In genomic region chr2:28607341-28608165, GRCm38 (mm10) we compare ENCODE assay signal across 16 mouse cellular contexts. TPM values are rescaled to one million over a fixed set of nuclear protein-coding genes. Genes with fewer than 3 reads are reported as not detected.
DNase-seq lines count a peak whose midpoint lies in the region; ATAC-seq and TF ChIP-seq lines count a peak whose summit lies in the region.
"Had no signal": no experiment of that assay in that cellular context is flagged by ENCODE, and none has a peak within 500 bp of the region (broad histone marks: within the 10 kb centered on the region; RNA-seq: fewer than 3 reads in every experiment).

No protein-coding gene starts in this region.

- H3K4me3 ChIP-seq in gastrocnemius, adult 2 months = no peak overlapping the region
- no peak overlapping the region for H3K4me3 ChIP-seq in ES-Bruce4 (ENCODE audit: low read depth, low read length)
- H3K4me3 ChIP-seq in embryonic facial prominence, embryonic 13.5 days = no peak overlapping the region
- H3K4me3 ChIP-seq in liver, embryonic 13.5 days (replicated peaks) = no peak overlapping the region; the same call in 1 of the 2 replicates
- H3K4me3 ChIP-seq: heart, embryonic 15.5 days; hindbrain, embryonic 13.5 days; layer of hippocampus, adult 2 months had no signal

- no peaks in the 10 kb centered on the region for H3K9me3 ChIP-seq in ES-Bruce4 (replicated peaks; ENCODE audit: control insufficient read depth, insufficient read depth, low read length, poor library complexity, severe bottlenecking)
- H3K9me3 ChIP-seq in embryonic facial prominence, embryonic 13.5 days = no peaks in the 10 kb centered on the region
- H3K9me3 ChIP-seq in liver, embryonic 13.5 days (replicated peaks) = no peaks in the 10 kb centered on the region
- H3K9me3 ChIP-seq: heart, embryonic 15.5 days; hindbrain, embryonic 13.5 days had no signal

- peak; percentile 9 for DNase-seq in gastrocnemius, adult 2 months
- DNase-seq in gastrocnemius, postnatal 25 days = no peak
- peak; percentile 46 for DNase-seq in liver, embryonic 13.5 days
- DNase-seq in ovary, postnatal 10 days (ENCODE audit: low spot score) = no peak
- no peak for DNase-seq in kidney, postnatal 10 days
- no peak for DNase-seq in urinary bladder, postnatal 36 days (ENCODE audit: low spot score in 2 of 2)
- DNase-seq: cerebellum, postnatal 36 days; kidney, adult 8-10 months; right cerebral cortex, postnatal 4 days; thymus, adult 2 months had no signal

- H3K9ac ChIP-seq in ES-Bruce4 (ENCODE audit: low read depth, poor library complexity, severe bottlenecking) = no peak overlapping the region
- no peak overlapping the region for H3K9ac ChIP-seq in embryonic facial prominence, embryonic 13.5 days
- peak overlapping the region; percentile 64 for H3K9ac ChIP-seq in liver, embryonic 13.5 days
- H3K9ac ChIP-seq: heart, embryonic 15.5 days; hindbrain, embryonic 13.5 days had no signal

- H3K27me3 ChIP-seq in ES-Bruce4 (ENCODE audit: control insufficient read depth, insufficient read depth, low read length, poor library complexity, severe bottlenecking) = no peaks in the 10 kb centered on the region
- H3K27me3 ChIP-seq in embryonic facial prominence, embryonic 13.5 days = no peaks in the 10 kb centered on the region
- H3K27me3 ChIP-seq in liver, embryonic 13.5 days = no peaks in the 10 kb centered on the region
- H3K27me3 ChIP-seq: heart, embryonic 15.5 days; hindbrain, embryonic 13.5 days had no signal

- no peaks in the 10 kb centered on the region for H3K36me3 ChIP-seq in ES-Bruce4 (ENCODE audit: control insufficient read depth, insufficient read depth, low read length, poor library complexity, severe bottlenecking)
- H3K36me3 ChIP-seq in embryonic facial prominence, embryonic 13.5 days = no peaks in the 10 kb centered on the region
- peaks cover 53% of the 10 kb centered on the region for H3K36me3 ChIP-seq in liver, embryonic 13.5 days
- H3K36me3 ChIP-seq: heart, embryonic 15.5 days; hindbrain, embryonic 13.5 days had no signal

- H3K4me1 ChIP-seq in ES-Bruce4 (ENCODE audit: control insufficient read depth, insufficient read depth, low read length) = peaks cover 20% of the 10 kb centered on the region
- peaks cover 6% of the 10 kb centered on the region; the same call in 1 of the 2 replicates for H3K4me1 ChIP-seq in embryonic facial prominence, embryonic 13.5 days
- peaks cover 93% of the 10 kb centered on the region for H3K4me1 ChIP-seq in liver, embryonic 13.5 days (replicated peaks)

- intact Hi-C loops in gastrocnemius, adult 2 months (cut with DNase I) = no loop called here

- TF ChIP-seq CTCF in gastrocnemius, adult 2 months (IDR thresholded peaks at IDR 0.05) = no peak
- TF ChIP-seq CTCF in ES-Bruce4 (IDR thresholded peaks at IDR 0.05; ENCODE audit: low read depth, low read length) = no peak

- H3K27ac ChIP-seq in gastrocnemius, adult 2 months = no peak overlapping the region
- peak overlapping the region; percentile 62 for H3K27ac ChIP-seq in ES-Bruce4 (ENCODE audit: insufficient read depth, low read length)
- 0 out of 2 replicates have a peak overlapping the region, but pooled peaks have one; percentile 22 for H3K27ac ChIP-seq in embryonic facial prominence, embryonic 13.5 days
- peak overlapping the region; percentile 89 for H3K27ac ChIP-seq in liver, embryonic 13.5 days
- H3K27ac ChIP-seq: heart, embryonic 15.5 days; hindbrain, embryonic 13.5 days; layer of hippocampus, adult 2 months had no signal

- WGBS in embryonic facial prominence, embryonic 13.5 days = 34% methylated on average over 10 of the region's 10 CpGs
- 31% methylated on average over 10 of the region's 10 CpGs for WGBS in liver, embryonic 13.5 days (ENCODE audit: insufficient replicate concordance)

- no peak overlapping the region for H3K4me2 ChIP-seq in embryonic facial prominence, embryonic 13.5 days
- peak overlapping the region; percentile 41 for H3K4me2 ChIP-seq in liver, embryonic 13.5 days
- H3K4me2 ChIP-seq: heart, embryonic 15.5 days; hindbrain, embryonic 13.5 days had no signal

- peak; percentile 44 for ATAC-seq in embryonic facial prominence, embryonic 13.5 days (ENCODE audit: insufficient number of reproducible peaks, insufficient read depth, low FRiP score, low TSS enrichment, low read depth)
- peak; percentile 63 for ATAC-seq in liver, embryonic 13.5 days (ENCODE audit: low read depth)

- TF ChIP-seq EP300 in ES-Bruce4 (IDR thresholded peaks at IDR 0.05; ENCODE audit: insufficient read depth, low read depth, low read length) = peak; percentile 98

- TF ChIP-seq POLR2A in ES-Bruce4 (IDR thresholded peaks at IDR 0.05; ENCODE audit: insufficient read depth, low read length) = no peak

RNA-seq across cellular contexts. Expression of gene Gfi1b, which starts 14.2 kb away (rescaled TPM):
- total RNA-seq in gastrocnemius, adult 2 months (2021) = not detected
- not detected for total RNA-seq in gastrocnemius, postnatal 25 days (2021)
- 0.49 and 0.76 TPM in 2 replicates for polyA plus RNA-seq in ES-Bruce4 (2011; ENCODE audit: insufficient read depth, insufficient read length, low read depth, missing spikeins)
- polyA plus RNA-seq in embryonic facial prominence, embryonic 13.5 days (2015; fragmentation: Nextera tagmentation; extraction: Ambion mirVana) = 0.77 and 0.84 TPM in 2 replicates
- polyA plus RNA-seq in liver, embryonic 13.5 days (2015; fragmentation: Nextera tagmentation; extraction: Ambion mirVana) = 99.2 and 109 TPM in 2 replicates
- total RNA-seq: layer of hippocampus, adult 2 months had no signal

RNA-seq across cellular contexts. Expression of gene Gtf3c5, which starts 24.0 kb away (rescaled TPM):
- total RNA-seq in gastrocnemius, adult 2 months (2021) = 1 to 10 TPM; 7.2 to 8.0 TPM
- 1 to 10 TPM; 7.3 to 7.6 TPM for total RNA-seq in gastrocnemius, postnatal 25 days (2021)
- polyA plus RNA-seq in ES-Bruce4 (2011; ENCODE audit: insufficient read depth, insufficient read length, low read depth, missing spikeins) = 29.0 TPM in 2 replicates
- polyA plus RNA-seq in embryonic facial prominence, embryonic 13.5 days (2015; fragmentation: Nextera tagmentation; extraction: Ambion mirVana) = 50.4 and 51.6 TPM in 2 replicates
- 16.9 and 19.3 TPM in 2 replicates for polyA plus RNA-seq in liver, embryonic 13.5 days (2015; fragmentation: Nextera tagmentation; extraction: Ambion mirVana)

RNA-seq across cellular contexts. Expression of gene Tsc1, which starts 33.5 kb away (rescaled TPM):
- total RNA-seq in gastrocnemius, adult 2 months (2021) = 10 to 100 TPM; 42.5 to 45.9 TPM
- 10 to 100 TPM; 26.9 to 32.5 TPM for total RNA-seq in gastrocnemius, postnatal 25 days (2021)
- 26.9 and 32.5 TPM in 2 replicates for polyA plus RNA-seq in ES-Bruce4 (2011; ENCODE audit: insufficient read depth, insufficient read length, low read depth, missing spikeins)
- 23.7 and 23.9 TPM in 2 replicates for polyA plus RNA-seq in embryonic facial prominence, embryonic 13.5 days (2015; fragmentation: Nextera tagmentation; extraction: Ambion mirVana)
- polyA plus RNA-seq in liver, embryonic 13.5 days (2015; fragmentation: Nextera tagmentation; extraction: Ambion mirVana) = 7.8 and 8.4 TPM in 2 replicates

RNA-seq across cellular contexts. Expression of gene Cel, which starts 44.4 kb away (rescaled TPM):
- not detected for total RNA-seq in gastrocnemius, adult 2 months (2021)
- not detected for total RNA-seq in gastrocnemius, postnatal 25 days (2021)
- not detected in 2 replicates for polyA plus RNA-seq in ES-Bruce4 (2011; ENCODE audit: insufficient read depth, insufficient read length, low read depth, missing spikeins)
- 0.17 TPM in 1 of 2 replicates, not detected in the other for polyA plus RNA-seq in embryonic facial prominence, embryonic 13.5 days (2015; fragmentation: Nextera tagmentation; extraction: Ambion mirVana)
- 0.05 and 0.34 TPM in 2 replicates for polyA plus RNA-seq in liver, embryonic 13.5 days (2015; fragmentation: Nextera tagmentation; extraction: Ambion mirVana)
- total RNA-seq: layer of hippocampus, adult 2 months had no signal
- polyA plus RNA-seq: midbrain, embryonic 14.5 days had no signal

Comparison
In these comparisons a context has a peak if more than half of its experiments do, and no peak if none do; other contexts are left out.
1. DNase-seq: peak in gastrocnemius, adult 2 months (single experiment) and liver, embryonic 13.5 days (single experiment); none in gastrocnemius, postnatal 25 days (single experiment), ovary, postnatal 10 days (single experiment), kidney, postnatal 10 days (single experiment) and urinary bladder, postnatal 36 days (0 of 2).
2. RNA of gene Gfi1b, which starts 14.2 kb away (polyA plus RNA-seq): 99.2 to 109 TPM in liver, embryonic 13.5 days; 0.77 to 0.84 TPM in embryonic facial prominence, embryonic 13.5 days and 0.49 to 0.76 TPM in ES-Bruce4; every median in the first group is over 10 times any median in the second.